Mouse (Mus musculus) T-helper 1 cell (primary cell): ENCODE data around the gene Spata48.

Source experiments
- in situ Hi-C: fragments of 300-600 bp; cut with MboI, MseI; formaldehyde crosslinking; loops from one replicate; pipeline ENCODE4 v1.15.1; 2025; ENCODE audit warnings: high pct_unique_total_duplicates

Spata48 gene

GRCm38 (mm10) chr11:11530126-11530525 is 68.2 kb downstream of the Spata48 start:
- in situ Hi-C loops, result no loop called here

GRCm38 (mm10) chr11:11536295-11536694 is 74.4 kb downstream of the Spata48 start:
- in situ Hi-C loops, result no loop called here

- in situ Hi-C loops, result loop anchor here (5.0 kb wide), 1 partner anchor 34 kb away; no protein-coding TSS in a partner anchor
Measured at GRCm38 (mm10) chr11:11545948-11546347, 84.1 kb downstream of the Spata48 start.

DNA sequence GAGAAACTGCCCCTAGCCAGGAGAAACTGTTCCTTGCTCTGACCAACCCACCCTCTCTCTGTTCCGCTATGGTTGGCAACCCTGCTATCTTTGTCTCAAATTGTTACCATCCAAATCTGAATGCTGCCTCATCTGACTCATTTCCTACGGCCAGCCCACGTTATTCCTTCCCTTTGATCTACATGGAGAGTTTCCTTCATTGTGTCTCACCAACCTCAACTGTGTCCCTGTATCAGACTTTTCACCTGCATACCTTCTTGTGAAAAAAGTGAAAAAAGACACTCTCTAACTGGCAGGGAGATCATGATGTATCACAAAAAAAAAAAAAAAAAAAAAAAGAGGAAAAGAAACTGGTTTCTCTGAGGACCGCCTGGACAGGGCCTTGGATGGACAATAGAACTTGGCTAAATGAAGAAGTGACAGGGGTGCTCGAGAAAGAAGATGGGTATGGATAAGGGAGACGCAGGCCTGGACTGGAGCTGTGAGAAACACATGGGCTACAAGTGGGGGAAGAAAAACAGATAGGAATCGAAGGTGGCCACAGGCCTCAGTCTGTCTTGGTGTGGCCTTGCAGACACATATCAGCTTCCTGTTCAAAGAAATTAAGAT is 85.1 kb downstream of the Spata48 start:
- in situ Hi-C loops, result loop anchor here (5.0 kb wide), 1 partner anchor 35 kb away; no protein-coding TSS in a partner anchor

DNA sequence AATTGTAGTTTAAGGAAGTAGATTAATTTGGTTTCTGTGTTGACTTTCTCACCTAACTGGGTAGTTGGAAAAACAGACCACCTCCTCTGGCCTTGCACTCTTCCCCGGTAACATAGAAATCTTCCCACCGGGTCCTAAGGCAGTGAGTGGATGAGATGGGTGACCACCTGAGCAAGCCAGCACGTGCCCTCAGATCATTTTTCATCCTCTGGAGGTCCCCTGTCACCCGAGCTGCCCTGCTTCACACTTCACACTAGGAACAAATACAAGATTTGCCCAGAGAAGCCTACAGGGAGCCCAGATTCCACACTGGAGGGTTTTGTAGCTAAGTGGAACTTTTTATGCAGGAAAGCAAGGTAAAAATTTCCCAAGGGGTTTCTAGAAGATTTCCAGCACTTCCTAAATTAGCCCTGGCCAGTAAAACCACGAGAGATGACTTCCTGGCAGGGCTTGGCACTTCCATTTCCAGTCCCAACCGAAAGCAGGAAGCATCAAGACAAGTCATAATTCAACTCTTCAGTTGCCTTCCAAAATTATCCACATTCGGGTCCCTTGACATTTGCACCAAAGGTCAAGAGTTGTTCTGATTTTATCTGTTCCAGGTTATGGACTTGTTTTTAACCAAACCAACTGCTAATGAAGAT is 85.8 kb downstream of the Spata48 start:
- in situ Hi-C loops, result loop anchor here (5.0 kb wide), 1 partner anchor 35 kb away; no protein-coding TSS in a partner anchor

GRCm38 (mm10) chr11:11555563-11555962 is 93.7 kb downstream of the Spata48 start:
- in situ Hi-C loops, result loop anchor here (5.0 kb wide), 1 partner anchor 127 kb away; no protein-coding TSS in a partner anchor

GRCm38 (mm10) chr11:11556186-11556585 is 94.3 kb downstream of the Spata48 start:
- in situ Hi-C loops, result loop anchor here (5.0 kb wide), 1 partner anchor 126 kb away; no protein-coding TSS in a partner anchor

DNA sequence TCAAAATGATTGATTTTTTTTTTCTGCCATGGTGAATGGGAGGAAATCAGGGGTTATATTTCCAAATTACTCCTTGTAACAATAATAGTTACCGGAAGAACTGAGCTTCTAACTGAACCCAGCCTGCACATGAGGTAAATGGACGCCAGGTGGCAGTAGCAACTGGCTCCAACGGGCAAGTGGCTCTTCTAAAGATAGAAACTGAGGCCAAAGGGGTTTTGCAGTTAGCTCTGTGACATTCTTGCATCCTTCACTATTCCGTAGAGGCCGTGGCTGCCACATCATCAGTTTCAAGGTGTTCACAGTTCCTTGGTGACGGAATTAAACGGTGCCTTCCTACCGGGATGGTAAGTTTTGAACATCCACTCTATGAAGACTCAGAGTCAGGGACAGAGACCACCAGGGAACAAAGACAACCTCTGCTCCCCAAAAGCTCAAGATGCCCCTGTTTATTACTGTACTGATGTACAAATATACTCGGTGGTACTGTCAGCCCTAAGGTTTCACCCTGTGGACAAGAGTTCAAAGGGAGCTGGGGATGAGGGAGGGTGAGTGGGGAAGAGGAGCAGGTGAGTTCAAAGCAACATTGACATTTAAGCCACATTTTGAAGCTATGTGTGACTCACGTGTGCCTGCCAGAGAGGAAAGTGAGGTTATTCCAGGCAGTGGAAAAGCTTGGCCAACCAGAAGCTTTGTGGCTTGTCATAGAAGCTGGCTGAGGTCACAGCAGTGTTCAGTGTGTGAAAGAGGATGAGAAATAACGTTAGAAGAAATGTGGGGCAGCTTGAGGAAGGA is 95.5 kb downstream of the Spata48 start:
- in situ Hi-C loops, result loop anchor here (5.0 kb wide), 1 partner anchor 125 kb away; no protein-coding TSS in a partner anchor

- in situ Hi-C loops, result loop anchor here (5.0 kb wide), 1 partner anchor 124 kb away; no protein-coding TSS in a partner anchor
Measured at GRCm38 (mm10) chr11:11558662-11559061, 96.8 kb downstream of the Spata48 start.

GRCm38 (mm10) chr11:11559099-11559686 is 97.3 kb downstream of the Spata48 start:
- in situ Hi-C loops, result loop anchor here (5.0 kb wide), 1 partner anchor 123 kb away; no protein-coding TSS in a partner anchor

GRCm38 (mm10) chr11:11561118-11561517 is 99.2 kb downstream of the Spata48 start:
- in situ Hi-C loops, result loop anchor here (5.0 kb wide), 1 partner anchor 96 kb away; no protein-coding TSS in a partner anchor

GRCm38 (mm10) chr11:11564266-11565044 is 102.6 kb downstream of the Spata48 start:
- in situ Hi-C loops, result loop anchor here (5.0 kb wide), 1 partner anchor 93 kb away; no protein-coding TSS in a partner anchor
